Mouse (Mus musculus) left cerebral cortex, postnatal 36 days (tissue): ENCODE measurements around the gene Ppm1h. TPM values are rescaled to one million over a fixed set of nuclear protein-coding genes. Genes with fewer than 3 reads are reported as not detected.
"Not testable (repeated sequence)": the region's sequence is repeated elsewhere in the genome, so short reads cannot be mapped to it uniquely, and the experiment has no call there.

Experiments used
- DNase-seq, 2 experiments: peaks; one replicate each; pipeline ENCODE4 v3.0.0; 2021 to 2022; ENCODE audit warnings: low spot score in 2 of 2, mixed read lengths in 1 of 2
- intact Hi-C: fragments of 180-260 bp; cut with DNase I; formaldehyde crosslinking; loops from one replicate; pipeline ENCODE4 v1.15.1; 2025
- total RNA-seq, 2 experiments: library from RNA; stranded (reverse); gene quantifications; 2 replicates each; pipeline ENCODE4 v1.2.3; 2021

The Ppm1h gene
- total RNA-seq, 2 experiments from 2014 or later, result 95.4 to 106 TPM

DNA sequence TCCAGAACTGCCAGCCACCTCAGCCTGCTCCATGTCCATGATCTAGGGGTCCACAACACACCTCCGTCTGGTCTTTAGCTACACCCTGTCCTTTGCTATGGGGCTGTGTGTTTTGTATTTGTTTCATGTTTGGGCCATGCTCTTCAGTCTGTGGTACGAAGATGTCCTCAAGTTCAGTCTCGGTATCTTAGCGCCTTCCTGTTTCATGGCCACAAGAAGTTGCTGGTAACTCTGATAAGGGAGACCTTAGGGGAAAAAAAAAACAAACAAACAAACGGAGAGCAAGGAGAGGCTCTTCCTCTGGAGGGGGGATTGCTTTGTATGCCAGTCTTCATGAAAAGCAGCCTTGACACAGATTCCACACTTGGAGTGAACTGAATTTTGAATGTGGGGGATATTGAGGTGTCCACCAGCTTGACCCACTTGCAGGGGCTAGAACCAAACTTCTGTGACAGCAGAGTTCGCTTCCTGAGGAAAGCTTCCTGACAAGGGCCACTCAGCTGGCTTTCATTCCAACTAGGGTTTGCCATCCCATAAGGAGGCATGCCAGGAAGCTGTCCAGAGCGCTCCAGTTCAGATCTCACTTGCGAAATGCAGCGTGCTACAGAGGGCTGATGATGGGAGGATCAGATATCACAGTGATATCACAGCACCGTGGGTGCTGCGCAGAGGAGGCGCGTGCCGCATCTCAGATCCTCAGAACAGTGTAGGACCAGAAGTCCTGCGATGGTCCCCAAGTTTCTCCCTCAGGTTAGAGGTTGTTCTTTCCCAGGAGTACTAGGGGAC, 254.7 kb downstream of the Ppm1h start:
- intact Hi-C loops, result loop anchor here (5.0 kb wide), 1 partner anchor 54 kb away; no protein-coding TSS in a partner anchor
- DNase-seq, result no peak

DNA sequence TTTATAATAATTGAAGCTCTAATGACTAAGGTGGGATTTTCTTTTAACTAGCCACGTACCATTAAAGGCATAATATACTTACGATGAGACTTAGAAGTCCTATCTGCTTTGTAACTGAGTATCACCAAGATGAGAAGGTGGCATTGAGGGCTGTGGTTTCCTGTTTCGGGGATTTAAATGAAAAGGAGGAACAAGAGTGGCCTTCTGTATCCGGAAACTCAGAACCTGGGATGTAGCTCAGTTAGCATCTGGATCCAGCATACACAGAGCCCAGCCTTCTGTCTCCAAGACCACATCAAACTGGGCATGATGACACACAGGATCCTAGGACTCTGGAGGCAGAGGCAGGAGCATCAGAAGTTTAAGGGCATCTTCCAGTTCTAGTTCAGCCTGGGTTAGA, 256.8 kb downstream of the Ppm1h start:
- DNase-seq, intact Hi-C loops: not testable (repeated sequence)

DNA sequence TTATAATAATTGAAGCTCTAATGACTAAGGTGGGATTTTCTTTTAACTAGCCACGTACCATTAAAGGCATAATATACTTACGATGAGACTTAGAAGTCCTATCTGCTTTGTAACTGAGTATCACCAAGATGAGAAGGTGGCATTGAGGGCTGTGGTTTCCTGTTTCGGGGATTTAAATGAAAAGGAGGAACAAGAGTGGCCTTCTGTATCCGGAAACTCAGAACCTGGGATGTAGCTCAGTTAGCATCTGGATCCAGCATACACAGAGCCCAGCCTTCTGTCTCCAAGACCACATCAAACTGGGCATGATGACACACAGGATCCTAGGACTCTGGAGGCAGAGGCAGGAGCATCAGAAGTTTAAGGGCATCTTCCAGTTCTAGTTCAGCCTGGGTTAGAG, 258.8 kb downstream of the Ppm1h start:
- DNase-seq, intact Hi-C loops: not testable (repeated sequence)

DNA sequence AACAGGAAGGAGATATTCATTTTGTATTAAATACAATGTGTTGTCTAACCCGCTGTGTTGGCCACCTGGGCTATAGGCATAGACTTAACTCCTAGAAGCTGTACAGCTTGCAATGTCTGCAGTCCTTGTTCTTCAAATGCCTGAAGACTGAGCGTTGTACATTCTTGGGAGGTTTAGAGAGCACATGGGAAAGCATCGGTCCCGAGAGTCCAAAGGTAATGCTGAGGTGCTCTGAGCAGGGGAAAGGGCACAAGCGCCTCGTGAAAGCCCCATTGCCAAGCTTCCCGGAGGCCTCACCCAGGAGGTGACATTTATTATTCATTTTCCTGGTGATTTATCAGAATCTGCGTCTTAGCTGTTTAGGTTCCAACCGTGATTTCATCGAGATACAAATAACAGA, 261.0 kb downstream of the Ppm1h start:
- intact Hi-C loops, result no loop called here
- no peak for DNase-seq

DNA sequence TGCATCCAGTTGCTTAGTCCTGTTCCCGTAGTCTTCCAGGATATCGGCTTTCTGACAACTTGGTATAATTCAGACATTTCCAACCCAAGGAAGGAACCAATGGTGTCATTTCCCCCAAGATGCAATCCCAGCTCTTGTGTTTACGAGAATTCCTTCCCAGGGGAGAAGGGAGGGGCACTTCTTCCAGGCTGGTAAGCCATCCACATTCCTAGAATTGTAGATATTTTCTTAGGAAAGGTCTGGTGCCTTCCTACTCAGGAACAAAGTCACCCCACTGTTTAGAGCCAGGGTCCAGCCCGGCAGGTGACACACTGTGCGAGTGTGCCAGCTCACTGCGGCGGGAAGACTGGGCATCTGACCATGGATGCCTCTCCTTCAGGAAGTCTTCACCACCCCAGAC, 264.2 kb downstream of the Ppm1h start:
- DNase-seq, result no peak
- intact Hi-C loops, result no loop called here

DNA sequence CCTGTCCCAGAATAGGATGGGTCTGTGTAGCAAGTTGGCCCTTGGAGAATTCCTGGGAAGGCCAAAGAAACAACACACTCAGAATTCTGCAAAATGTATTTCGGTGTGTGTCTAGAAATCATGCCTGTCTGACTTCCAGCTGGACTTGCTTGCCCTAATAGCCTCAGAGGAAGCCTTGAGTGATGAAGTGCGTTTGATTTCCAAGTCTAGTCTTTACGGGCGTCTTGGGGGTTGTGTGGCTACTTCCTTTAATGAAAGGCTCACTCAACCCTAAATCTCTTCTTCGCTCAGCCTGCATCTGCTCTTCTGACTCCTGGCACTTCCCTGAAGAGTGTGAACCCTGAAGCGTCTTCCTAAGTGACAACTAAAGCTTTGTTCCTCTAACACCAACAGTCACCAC, 265.3 kb downstream of the Ppm1h start:
- intact Hi-C loops, result no loop called here
- DNase-seq, result no peak

DNA sequence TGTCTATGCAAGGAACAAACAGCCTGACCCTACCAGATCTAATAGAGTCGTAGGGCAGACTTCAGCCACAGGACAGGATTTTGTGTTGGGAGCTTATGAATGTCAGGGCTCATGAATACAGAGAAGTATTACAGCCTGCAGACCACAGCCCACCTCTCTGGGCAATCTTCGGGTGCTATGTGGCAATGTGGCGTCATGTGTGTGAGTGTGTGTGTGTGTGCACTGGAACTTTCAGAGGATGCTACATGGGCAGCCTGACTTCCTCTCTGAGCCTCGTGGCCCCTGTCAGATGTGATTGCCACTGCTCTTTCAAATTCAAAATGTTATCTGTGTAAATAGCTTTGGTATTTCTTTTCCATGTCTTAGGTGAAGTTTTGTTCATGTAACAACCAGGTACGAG, 266.3 kb downstream of the Ppm1h start:
- no peak for DNase-seq
- intact Hi-C loops, result no loop called here

DNA sequence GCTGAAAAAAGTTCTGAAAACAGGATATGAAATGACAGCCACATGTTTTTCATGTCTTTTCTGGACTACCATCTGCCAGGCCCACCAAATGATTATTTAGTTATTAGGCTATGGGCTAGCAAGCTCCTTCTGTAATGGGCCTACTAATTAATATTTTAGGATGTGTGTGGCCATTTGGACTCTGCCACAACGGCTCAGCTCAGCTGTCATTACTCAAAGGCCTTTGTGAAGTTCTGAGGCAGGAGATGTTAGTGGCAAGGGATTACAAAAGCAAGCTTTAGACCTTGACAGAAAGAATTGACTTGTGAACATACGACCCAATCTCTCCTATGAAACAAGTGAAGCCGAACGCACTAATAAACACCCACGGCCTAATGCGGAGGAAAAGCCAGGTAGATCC, 272.4 kb downstream of the Ppm1h start:
- DNase-seq, result no peak
- intact Hi-C loops, result no loop called here

DNA sequence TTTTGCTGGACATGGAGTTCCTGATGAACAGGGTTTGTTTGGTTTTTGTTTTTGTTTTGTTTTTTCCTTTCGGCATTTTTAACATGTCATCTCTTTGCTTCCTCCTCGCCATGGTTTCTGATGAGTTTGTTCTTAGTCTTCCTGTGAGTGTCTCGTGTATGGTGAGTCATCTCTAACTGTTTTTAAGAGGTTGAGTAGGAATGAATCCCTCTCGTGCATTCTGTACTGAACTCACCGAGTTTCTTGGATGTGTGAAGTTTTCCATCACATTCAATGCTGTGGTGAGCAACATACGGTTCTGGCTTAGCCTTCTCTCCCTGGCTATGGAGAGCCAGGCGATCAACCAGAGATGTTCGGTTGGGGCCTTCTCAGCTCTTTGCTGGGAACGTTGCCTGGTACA, 275.0 kb downstream of the Ppm1h start:
- intact Hi-C loops, result no loop called here
- no peak for DNase-seq

DNA sequence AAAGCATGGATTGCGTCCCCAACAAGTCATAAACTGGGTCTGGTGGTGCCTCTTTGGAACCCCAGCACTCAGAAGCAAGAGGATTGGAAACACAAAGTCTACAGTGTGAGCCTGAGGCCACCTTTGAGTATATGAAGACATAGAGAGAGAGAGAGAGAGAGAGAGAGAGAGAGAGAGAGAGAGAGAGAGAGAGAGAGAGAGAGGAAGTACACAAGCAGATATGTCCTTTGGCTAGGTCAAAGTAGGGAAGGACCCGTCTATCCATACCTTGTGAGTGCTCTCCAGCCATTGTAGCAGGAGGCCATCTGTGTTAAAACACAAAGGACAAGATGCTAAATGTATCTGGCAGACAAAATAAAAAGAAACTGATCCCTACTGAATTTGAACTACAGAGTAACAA, 279.4 kb downstream of the Ppm1h start:
- intact Hi-C loops, result no loop called here
- no peak for DNase-seq

DNA sequence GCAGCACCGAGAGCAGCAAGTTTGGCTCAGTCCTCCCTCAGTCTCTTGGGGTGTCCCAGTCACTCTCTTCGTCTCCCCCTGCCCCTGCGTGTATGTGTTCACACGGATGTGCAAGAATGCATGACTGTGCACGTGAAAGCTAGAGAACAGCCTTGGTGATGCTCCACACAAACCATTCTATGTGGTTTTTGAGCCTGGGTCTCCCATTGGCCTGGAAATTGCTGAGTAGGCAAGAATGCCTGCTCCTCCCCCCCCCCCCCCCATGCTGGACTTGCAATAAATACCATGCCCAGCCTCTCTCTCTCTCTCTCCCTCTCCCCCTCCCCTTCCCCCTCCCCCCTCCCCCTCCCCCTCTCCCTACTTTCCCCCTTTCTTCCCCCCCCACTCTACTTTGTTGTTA, 280.1 kb downstream of the Ppm1h start:
- DNase-seq, result no peak
- intact Hi-C loops, result no loop called here

DNA sequence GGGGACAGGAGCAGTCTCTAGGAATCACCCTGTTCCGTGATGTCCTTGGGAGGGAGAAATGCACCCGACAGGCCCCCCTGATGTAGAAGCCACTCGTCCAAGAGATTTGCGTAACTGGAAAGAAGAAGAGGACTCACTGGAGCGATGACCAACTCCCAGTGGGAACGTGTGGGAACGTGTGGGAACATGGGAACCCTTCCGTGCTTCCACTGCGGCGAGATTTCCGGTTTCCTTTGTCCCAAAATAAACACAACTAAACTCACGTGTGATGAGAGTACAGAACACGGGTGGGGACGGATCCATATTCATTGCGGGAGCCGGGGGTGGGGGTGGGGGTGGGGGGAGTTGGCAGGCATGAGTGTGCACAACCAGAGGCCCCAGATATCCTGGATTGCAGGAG, 281.7 kb downstream of the Ppm1h start:
- no peak for DNase-seq
- intact Hi-C loops, result loop anchor here (5.0 kb wide), 1 partner anchor 48 kb away; no protein-coding TSS in a partner anchor

DNA sequence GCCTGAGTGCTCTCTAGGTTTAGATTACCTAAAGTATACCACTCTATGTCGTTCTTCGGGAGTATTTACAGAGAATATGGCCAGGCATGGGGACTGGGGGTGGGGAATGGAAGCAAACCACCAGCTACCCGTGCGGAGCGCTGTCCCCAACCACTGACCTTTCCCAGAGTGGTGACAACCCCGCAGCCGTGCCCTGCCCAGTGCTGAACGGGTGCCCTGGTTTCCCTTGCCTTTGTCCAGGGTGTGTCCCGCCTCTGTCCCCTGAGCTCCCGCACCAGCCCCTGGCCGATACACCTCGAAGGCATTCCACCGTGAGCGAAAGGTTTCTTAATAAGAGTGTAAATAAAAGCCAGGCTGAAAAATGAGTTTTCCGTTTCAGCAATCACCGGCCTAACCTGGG, 282.2 kb downstream of the Ppm1h start:
- intact Hi-C loops, result loop anchor here (5.0 kb wide), 1 partner anchor 48 kb away; no protein-coding TSS in a partner anchor
- no peak for DNase-seq

DNA sequence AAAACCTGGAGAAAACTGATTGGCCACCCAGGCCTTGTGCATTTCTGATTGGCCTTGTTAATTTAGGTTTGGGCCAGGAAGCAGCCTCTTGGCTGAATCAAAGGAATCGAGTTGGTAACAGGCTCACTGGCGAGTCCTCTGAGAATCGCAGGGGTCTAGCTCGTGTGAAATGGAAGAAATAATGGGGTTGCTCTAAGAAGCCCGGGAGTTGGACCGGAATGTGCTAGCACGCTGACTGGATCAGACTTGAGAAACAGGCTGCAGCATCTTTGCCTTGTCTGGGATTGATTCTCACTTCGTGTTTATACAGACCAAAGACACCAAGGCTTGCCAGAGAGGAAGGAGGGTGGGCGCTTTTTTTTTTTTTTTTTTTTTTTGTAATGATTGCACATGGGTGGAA, 282.9 kb downstream of the Ppm1h start:
- no peak for DNase-seq
- intact Hi-C loops, result loop anchor here (5.0 kb wide), 1 partner anchor 49 kb away; no protein-coding TSS in a partner anchor

DNA sequence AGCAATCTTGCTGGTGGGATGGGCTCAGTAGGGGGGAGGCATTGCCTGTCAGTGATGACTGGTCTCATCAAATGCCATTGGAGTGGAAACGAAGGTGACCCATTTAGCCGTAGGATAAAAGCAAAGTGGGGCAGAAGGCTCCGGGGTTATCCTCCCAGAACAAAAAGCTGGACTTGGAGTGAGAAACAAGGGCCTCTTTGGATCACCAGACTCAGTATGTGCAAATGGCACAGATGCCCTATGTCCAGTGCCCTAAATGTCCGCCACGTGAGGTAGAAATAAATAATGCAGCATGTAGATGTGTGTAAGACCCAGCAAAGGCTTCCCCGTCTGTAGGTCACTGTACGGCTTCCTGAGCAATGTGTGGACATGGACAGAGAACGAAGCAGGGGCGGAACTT, 284.1 kb downstream of the Ppm1h start:
- intact Hi-C loops, result loop anchor here (5.0 kb wide), 1 partner anchor 50 kb away; no protein-coding TSS in a partner anchor

DNA sequence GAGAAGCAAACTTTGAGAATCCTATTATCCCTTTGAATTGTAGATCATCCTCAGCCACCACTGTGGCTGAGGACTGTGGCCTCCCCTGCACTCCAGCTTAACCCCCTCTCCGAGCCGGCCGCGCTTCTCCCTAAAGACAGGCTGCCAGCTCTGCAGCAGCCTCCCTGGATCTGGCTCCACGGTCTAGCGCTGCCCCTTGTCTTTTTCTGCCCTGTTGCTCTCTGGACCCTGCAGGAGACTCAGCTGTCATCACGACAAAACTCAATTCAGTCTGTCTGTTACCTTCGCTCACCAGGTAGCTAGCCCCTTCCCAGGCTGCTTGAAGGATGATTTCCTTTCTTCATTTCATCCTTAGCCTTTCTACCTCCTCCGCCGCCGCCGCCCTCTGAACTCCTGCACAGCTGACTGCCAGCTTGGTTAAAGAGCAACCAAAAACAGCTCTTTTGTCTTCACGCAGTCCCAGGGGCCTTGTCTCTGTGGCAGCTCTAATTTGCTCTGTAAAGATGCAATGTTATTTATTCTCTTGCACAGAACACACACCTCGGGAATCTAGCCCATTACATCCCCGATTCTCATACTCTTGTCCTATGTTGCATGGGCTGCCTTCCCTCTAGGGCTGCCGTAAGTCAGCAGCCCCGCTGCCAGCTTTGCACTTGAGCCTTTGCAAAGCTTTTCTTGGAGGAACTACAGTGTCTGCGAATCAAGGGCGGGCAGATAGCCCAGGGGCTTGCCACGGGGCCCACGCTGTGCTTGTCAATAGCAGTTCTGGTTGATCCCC, 285.1 kb downstream of the Ppm1h start:
- intact Hi-C loops, result loop anchor here (5.0 kb wide), 1 partner anchor 51 kb away; no protein-coding TSS in a partner anchor
- DNase-seq, result no peak

More for the DNA sequence above, 284.1 kb downstream of the Ppm1h start:
- DNase-seq, result no peak

DNA sequence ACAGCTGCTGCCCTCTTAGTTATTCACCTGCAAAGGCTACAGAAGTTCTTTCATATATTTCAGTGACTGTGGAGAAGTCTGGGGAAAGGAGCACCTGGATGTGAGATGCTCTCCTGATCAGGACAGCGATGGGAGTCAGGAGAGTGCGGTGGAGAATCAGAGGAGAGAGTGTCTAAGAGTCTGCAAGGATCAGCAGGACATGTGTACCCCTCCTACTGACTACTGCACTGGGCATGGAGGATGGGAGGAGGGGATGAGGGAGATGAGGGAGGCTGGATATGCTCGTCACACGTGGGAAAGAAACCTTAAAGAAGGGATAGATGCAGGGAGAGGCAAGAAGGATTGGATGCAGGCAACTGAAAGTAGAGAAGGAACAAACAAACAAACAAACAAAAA, 285.7 kb downstream of the Ppm1h start:
- no peak for DNase-seq
- intact Hi-C loops, result loop anchor here (5.0 kb wide), 1 partner anchor 52 kb away; no protein-coding TSS in a partner anchor

DNA sequence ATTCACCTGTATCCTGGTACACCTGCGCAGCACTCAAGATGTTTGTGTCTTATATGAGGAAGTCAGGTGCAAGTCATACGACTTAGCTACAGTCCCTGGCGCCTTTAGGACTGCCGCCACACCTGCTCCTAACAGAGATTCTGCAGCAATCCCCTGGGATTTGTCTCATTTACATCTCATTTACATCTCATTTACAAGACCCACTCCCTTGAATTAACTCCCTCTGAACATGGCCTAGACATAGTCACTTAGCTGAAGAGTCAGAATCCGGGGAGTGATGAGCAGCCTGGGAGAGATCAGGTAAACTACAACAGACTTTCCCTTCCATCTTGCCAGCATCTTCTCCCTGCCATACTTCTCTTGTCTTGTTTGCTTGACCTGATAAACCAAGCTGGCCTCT, 287.1 kb downstream of the Ppm1h start:
- DNase-seq, intact Hi-C loops: not testable (repeated sequence)

DNA sequence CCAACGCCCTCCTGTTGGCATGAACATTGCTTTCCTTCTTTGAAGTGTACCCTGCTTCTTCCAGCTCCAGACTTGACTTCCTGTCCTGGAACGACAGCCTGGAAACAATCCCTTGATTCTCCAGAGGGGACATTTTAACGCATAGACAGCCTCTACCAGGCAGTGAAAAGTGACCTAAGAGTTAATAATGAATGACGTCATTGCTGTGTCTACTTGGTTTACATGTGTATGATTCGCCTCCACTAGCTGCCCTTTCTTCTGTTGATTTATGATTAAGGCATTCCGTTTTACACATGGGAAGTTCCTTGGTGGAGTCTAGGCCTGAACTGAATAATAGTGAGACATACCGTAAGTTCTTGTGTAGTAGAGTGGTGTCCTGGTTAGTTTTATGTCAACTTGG, 287.9 kb downstream of the Ppm1h start:
- intact Hi-C loops, result no loop called here
- no peak for DNase-seq

DNA sequence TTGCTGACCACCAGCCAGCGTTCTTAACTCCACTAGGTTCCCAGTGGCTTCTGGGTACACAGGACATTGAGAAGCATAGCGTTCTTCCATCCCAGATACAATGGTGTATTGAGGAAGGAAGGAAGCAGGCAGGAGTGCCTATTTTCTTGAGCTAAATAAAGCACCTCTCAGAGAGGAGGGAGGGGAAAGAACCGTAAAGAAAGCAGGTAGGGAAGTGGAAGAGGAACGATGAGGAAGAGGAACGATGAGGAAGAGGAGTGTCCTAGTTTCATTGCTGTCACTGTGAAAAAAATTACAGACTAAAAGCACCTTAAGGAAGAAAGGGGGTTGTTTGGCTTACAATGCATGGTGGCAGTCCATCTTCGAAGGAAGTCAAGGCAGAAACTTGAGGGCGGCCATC, 291.6 kb downstream of the Ppm1h start:
- no peak for DNase-seq

DNA sequence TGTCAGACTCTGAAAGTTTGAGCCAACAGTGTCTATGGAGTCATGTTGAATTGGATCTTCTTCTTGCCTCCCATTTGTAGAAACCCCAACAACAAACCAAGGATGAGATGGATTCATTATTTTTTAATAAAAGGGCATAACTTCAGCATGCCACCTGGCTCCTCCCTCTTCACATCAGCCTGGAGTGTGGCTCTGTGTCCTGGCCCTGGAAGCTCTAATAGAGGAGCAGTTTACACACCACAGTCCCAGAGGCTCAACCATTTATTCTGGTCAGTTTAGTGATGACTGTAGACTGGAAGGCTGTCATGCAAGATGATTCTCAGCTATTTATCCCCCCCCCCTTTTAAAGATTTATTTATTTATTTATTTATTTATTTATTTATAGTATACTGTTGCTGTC, 294.7 kb downstream of the Ppm1h start:
- no peak for DNase-seq
- intact Hi-C loops, result no loop called here

More for the DNA sequence above, 291.6 kb downstream of the Ppm1h start:
- intact Hi-C loops, result no loop called here
